Mouse (Mus musculus) thymus, postnatal 0 days (tissue): ENCODE data around the gene Hsd11b1. TPM values are rescaled to one million over a fixed set of nuclear protein-coding genes. Genes with fewer than 3 reads are reported as not detected.

ENCODE experiments used
- DNase-seq: peaks from one replicate; pipeline ENCODE4 v3.0.0-alpha.2; 2015; ENCODE audit warnings: low spot score
- polyA plus RNA-seq: library from polyadenylated mRNA; unstranded; fragments of >200 nt; fragmentation: Nextera tagmentation; extraction: Ambion mirVana; gene quantifications from 2 replicates; pipeline ENCODE4 v1.2.1, GENCODE M21; 2015

The Hsd11b1 gene
- polyA plus RNA-seq, 1 experiment from 2014 or later, result 43.6 TPM

DNA sequence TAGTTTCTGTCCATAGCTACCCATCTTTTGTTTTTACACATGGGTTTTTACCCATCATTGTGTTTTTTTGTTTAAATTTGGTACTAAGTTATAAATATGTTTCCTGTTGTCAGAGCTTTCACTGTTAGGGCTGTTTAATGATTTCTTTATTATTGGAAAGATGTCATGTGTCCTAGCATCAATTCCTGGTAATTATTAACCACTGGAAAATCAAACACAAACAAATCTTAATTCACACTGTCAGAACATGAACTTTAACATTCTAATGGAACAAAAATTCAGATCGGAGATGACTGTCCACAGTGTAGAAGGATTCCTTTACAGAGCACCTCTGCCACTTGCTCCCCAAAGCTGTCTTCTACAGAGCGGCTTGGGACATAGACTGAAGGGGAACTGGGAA is 58.4 kb downstream of the Hsd11b1 start:
- no peak for DNase-seq

- DNase-seq, result peak; percentile 22
These were observed 60.1 kb downstream of the Hsd11b1 start for GRCm38 (mm10) chr1:193203821-193204220.

DNA sequence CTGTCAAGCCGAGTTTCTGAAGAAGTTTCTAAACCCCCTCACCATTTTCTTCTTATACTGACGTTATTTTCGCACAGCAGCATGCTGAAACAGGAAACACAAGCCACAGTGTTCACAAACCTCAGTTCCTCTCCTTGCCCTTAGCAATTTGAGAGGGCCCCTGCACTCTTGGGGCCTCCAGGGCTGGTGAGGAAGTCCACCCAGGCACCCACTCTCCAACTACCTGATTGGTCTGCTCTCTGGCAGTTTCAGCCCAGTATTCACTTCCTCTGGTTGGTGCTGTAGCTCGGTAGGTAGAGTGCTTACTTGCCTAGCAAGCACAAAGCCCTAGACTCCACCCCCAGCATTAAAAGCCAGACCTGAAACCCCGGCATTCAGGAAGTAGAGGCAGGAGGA is 62.5 kb downstream of the Hsd11b1 start, which contains the start of gene Traf3ip3:
Gene Traf3ip3 (minus strand): TSS at position 321 of the 396 bp plus-strand sequence.
- peak; percentile 93 for DNase-seq

DNA sequence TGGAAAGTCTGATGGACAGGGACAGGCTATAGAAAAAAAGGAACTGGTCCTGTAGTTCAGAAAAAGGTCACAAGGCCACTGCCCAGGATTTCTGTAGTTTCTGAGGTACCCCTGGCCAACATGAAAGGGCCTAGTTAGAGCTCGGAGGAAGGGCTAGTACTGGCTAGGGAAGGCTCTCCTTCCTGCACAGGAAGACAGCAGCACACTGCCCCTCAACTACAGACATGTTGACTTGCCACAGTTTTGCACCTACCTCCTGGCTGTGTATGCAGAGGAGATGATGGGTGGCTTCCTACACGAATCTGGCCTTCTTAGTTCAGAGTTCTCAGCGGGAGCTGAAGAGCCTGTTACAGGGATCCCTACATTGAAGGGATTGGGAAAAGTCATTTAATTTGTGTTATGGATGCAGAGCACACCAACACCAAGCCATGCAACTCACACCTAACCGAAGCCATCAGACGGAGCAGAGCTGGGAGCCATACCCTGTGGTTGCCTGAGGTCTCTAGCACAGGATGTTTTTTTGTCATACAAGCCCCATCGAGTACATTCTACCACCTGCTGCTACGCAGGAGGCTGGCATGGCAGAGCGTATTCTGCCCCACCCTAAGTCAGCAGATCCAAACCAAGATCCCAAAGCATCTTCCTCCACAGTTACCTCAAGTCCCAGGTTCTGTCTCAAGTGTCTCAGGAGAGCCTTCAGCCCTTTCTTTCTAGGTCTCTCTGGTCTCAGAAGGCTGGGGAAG is 63.1 kb downstream of the Hsd11b1 start:
- DNase-seq, result peak; percentile 81

- DNase-seq, result no peak
These were observed 65.6 kb downstream of the Hsd11b1 start for GRCm38 (mm10) chr1:193198312-193198711.

GRCm38 (mm10) chr1:193197494-193198205 is 66.2 kb downstream of the Hsd11b1 start:
- peak; percentile 33 for DNase-seq

DNA sequence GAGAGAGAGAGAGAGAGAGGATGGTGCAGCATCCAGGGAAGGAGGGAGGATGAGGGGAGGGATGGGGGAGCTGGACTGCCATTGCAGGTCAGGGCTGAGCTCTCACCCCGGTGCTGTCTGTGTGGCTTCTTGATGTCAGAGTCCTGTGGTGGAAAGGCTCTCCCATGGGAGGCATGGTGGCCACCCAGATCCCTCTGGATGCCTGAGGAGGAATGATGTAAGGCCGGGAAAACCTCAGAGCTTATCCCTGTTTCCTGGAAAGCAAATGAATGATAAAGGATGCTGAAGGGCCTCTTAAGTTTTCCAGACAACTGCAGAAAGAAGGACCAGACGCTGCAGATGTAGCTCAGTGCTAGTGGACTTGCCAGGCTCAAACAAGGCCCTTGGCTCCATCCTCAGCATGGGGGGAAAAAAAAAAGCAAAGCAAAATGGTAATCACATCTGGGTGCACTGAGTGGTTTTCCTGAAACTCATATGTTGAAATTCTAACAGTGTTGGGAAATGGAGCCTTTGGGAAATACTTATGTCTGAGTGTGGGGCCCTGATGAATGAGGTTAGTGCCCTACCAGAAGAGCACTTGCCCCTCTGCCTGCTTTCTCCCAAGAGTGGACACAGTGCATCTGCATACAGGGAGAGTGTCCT is 68.6 kb downstream of the Hsd11b1 start:
- no peak for DNase-seq

- no peak for DNase-seq
These were observed 69.3 kb downstream of the Hsd11b1 start for GRCm38 (mm10) chr1:193194416-193195140.

DNA sequence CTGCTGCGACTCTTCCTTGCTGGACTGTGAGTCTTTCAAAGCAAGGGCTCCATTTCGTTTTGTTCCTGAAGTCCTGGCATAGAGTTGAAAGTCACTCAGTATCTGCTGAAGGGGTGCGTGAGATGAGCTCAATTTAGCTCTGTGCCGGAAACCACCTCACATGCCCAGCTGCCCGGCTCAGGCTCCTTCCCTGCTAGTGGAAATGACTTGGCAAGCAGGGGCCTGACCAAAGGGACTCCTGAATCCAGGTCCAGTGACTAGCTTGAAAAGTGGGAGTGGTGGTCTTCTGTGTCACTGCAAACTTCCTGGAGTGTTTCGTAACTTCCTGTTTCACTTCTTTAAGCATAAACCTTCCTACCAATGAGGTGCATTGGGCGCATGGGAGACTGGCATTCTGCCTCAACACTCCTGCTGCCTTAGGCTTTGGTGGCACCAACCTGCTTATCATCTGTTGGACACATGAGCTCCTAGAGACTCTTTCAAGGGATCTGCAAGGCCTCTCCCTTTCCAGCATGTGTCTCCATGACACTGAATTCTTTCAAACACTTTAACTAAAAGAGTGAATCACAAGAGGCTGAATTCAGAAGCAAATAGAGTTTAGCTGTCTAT is 72.1 kb downstream of the Hsd11b1 start:
- DNase-seq, result no peak

DNA sequence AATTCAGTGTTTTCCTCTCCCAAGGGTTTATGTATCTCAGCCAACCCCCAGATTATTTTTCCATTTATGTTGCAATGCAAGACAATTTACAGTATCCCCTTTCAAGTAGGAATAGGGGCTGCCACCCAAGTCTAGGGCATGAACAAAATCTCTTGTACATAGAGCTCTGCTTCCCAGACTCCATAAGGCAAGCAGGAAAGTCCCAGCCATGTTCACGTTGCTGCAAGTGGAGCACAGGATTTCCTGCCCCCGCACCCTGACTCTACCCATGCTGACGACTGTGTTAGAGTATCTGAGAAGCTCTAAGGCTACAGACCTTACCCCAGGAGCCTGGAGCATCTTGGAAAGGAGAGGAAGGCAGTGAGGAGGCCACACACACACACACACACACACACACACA is 74.1 kb downstream of the Hsd11b1 start:
- DNase-seq, result no peak

GRCm38 (mm10) chr1:193189151-193189621 is 74.7 kb downstream of the Hsd11b1 start:
- DNase-seq, result peak; percentile 31

DNA sequence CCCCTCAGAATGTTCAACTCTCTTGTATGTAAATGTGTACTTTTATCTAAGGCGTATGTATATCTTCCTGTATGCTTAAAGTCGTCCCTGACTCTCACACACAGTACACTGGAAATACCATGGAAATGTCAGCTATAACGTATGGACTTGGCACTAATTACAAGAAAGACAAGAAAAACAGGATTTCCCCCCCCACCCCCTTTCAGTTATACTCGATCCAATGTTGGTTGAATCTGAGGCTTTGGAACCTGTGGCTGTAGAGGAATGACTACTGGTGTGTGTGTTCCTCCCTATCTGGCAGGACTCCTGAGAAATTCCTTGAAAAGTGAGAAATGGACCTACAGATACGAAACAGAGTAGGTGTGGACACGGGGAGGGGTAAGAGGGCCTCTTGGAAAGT is 75.6 kb downstream of the Hsd11b1 start:
- DNase-seq, result no peak

DNA sequence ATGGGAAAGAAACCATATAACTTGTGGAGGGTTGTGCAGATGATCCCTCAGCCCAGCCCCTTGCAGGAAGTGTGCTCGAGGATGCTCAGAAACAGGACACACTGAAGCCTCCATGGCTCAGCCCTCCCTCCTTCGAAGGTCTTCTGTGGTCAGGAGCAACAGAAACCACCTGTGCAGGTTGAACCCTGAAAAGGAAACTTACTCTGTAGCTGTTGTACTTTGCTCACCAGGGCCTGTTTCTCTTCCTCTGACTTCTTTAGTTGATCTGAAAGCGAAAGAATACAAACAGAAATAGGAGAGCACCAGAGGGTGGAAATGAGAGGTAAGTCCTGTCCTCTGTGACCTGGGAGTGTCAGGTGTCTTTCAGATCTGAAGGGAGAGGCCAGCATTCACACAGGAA is 82.8 kb downstream of the Hsd11b1 start:
- peak; percentile 36 for DNase-seq

DNA sequence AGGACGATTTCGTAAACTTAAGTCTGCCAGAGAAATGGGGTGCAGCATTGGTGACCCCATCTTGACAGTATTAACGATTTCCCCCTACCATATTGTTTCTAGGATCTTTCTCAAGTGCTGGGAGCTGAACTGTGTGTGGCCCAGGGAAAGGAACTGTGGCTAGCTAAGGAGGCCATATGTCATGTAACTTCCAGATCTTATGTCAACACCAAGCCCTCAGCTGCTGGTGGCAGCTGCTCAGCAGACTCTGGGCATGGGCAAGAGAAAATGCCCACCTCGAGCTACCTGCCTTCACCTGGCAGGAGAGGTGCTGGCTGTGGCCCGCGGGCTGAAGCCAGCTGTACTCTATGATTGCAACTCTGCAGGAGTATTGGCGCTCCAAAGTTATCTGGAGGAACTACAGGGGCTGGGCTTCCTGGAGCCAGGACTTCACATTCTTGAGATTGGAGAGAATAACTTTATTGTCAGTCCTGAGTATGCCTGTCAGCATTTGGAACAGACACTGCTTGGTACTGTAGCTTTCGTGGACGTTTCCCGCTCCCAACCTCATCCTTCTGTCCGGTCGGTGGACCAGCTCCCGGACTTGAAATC is 89.6 kb downstream of the Hsd11b1 start:
- DNase-seq, result no peak

- no peak for DNase-seq
These were observed 90.1 kb downstream of the Hsd11b1 start for GRCm38 (mm10) chr1:193173810-193174129.

DNA sequence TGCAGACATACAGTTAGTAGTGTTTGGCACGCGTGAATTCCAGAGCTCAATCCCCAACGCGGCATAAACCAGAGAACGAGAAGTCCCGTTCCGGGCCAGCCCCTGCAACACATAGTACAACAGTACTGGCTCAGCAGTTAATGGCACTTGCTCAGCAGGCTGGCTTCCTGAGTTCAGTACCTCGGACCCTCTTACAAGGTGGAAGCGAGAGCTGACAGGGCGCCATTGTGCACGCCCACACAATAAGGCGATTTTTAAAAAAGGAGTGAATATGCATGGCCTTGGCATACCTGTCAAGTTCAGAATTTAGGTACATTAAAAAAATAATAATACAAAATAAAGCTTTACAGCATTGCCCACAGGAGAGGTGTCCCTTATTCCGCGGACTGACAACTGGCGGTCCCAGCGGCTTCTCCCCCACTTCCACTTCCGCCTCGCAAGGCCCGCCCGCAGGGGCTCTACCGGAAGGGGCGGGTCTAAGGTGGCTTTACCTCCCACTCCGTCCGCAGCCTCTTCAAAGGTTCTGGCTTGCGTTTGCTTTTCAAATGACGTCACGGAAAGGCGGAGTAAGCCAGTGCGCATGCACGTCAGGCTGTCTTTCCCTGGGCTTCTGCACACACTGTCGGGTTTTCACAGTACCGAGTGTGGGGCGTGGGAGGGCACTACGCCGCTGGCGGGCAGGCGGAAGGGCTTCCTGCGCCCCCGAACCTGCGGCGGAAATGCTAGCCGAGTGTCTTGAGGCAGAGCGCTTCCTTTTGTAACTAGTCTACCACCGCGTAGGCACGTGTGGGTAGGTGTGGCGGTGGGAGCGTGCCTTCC is 90.7 kb downstream of the Hsd11b1 start:
- DNase-seq, result peak; percentile 100
